Mouse (Mus musculus) neural tube, embryonic 13.5 days (tissue): ENCODE measurements around the gene Dhx16. TPM values are rescaled to one million over a fixed set of nuclear protein-coding genes. Genes with fewer than 3 reads are reported as not detected.
"Not testable (repeated sequence)": the region's sequence is repeated elsewhere in the genome, so short reads cannot be mapped to it uniquely, and the experiment has no call there.

Experiments used
- ATAC-seq: fragments of 200-750 bp; cut with Nextera tagmentation; 2 replicates; pipeline ENCODE4 v1.8.0; 2017; ENCODE audit warnings: low read depth, mild to moderate bottlenecking, moderate TSS enrichment, moderate library complexity
- H3K27ac ChIP-seq: fragments of 300-500 bp; sonication (generic); replicated peaks from 2 replicates; pipeline ENCODE4 v1.5.1; 2015; ENCODE audit warnings: moderate library complexity, mild to moderate bottlenecking, inconsistent platforms
- H3K27me3 ChIP-seq: fragments of 300-500 bp; sonication (generic); 2 replicates; pipeline ENCODE4 v1.6.1; 2015; ENCODE audit warnings: mild to moderate bottlenecking, inconsistent platforms
- H3K36me3 ChIP-seq: fragments of 300-500 bp; sonication (generic); 2 replicates; pipeline ENCODE4 v1.6.1; 2015; ENCODE audit warnings: mild to moderate bottlenecking, inconsistent platforms
- H3K4me1 ChIP-seq: fragments of 300-500 bp; sonication (generic); replicated peaks from 2 replicates; pipeline ENCODE4 v1.6.1; 2015; ENCODE audit warnings: inconsistent platforms
- H3K4me2 ChIP-seq: fragments of 300-500 bp; sonication (generic); 2 replicates; pipeline ENCODE4 v1.6.1; 2015; ENCODE audit warnings: inconsistent platforms, mild to moderate bottlenecking, moderate library complexity
- H3K4me3 ChIP-seq: fragments of 300-500 bp; sonication (generic); 2 replicates; pipeline ENCODE4 v1.5.1; 2015; ENCODE audit warnings: mild to moderate bottlenecking, inconsistent platforms
- H3K9ac ChIP-seq: fragments of 300-500 bp; sonication (generic); 2 replicates; pipeline ENCODE4 v1.6.1; 2015; ENCODE audit warnings: moderate library complexity, mild to moderate bottlenecking, inconsistent platforms
- H3K9me3 ChIP-seq: fragments of 300-500 bp; sonication (generic); 2 replicates; pipeline ENCODE4 v1.6.1; 2016; ENCODE audit warnings: inconsistent platforms
- WGBS: fragments of 180-500 bp; shearing (Covaris S2); methylation state at CpG from one replicate; pipeline ENCODE4 v1.1.7; 2015; 5-methylcytosine and 5-hydroxymethylcytosine counted together
- polyA plus RNA-seq: library from polyadenylated mRNA; unstranded; fragments of >200 nt; fragmentation: Nextera tagmentation; extraction: Ambion mirVana; gene quantifications from 2 replicates; pipeline ENCODE4 v1.2.1, GENCODE M21; 2015

Dhx16 gene
- polyA plus RNA-seq, 1 experiment from 2014 or later: 31.0 TPM

- no peaks in the 10 kb centered on the region for H3K9me3 ChIP-seq
- peak overlapping the region; percentile 100 for H3K9ac ChIP-seq
- no peak for ATAC-seq
- no peaks in the 10 kb centered on the region for H3K27me3 ChIP-seq
- peak overlapping the region; percentile 98 for H3K4me3 ChIP-seq
- H3K4me2 ChIP-seq: peak overlapping the region; percentile 93
- peaks cover 32% of the 10 kb centered on the region for H3K36me3 ChIP-seq
- peaks cover 57% of the 10 kb centered on the region for H3K4me1 ChIP-seq
- H3K27ac ChIP-seq: peak overlapping the region; percentile 99
- 4% methylated on average over 5 of the region's 5 CpGs for WGBS
Observed at GRCm38 (mm10) chr17:35838570-35838969, 41.0 kb upstream of the Dhx16 start.

GRCm38 (mm10) chr17:35839002-35839401 lies 40.6 kb upstream of the Dhx16 start:
- H3K27me3 ChIP-seq, H3K9me3 ChIP-seq, ATAC-seq: not testable (repeated sequence)
- Histone ChIP-seq H3K4me3 (peak overlapping the region; percentile 98), H3K9ac (peak overlapping the region; percentile 100), H3K27ac (peak overlapping the region; percentile 99), H3K4me1 (peaks cover 52% of the 10 kb centered on the region), H3K4me2 (peak overlapping the region; percentile 93), H3K36me3 (peaks cover 27% of the 10 kb centered on the region)
- WGBS: 56% methylated on average over 3 of the region's 3 CpGs

- Histone ChIP-seq H3K4me2 (peak overlapping the region; percentile 78), H3K4me1 (peaks cover 37% of the 10 kb centered on the region), H3K27ac (peak overlapping the region; percentile 76), H3K27me3 (no peaks in the 10 kb centered on the region), H3K4me3 (peak overlapping the region; percentile 62), H3K9me3 (no peaks in the 10 kb centered on the region), H3K9ac (0 out of 2 replicates have a peak overlapping the region, but pooled peaks have one; percentile 54), H3K36me3 (peaks cover 21% of the 10 kb centered on the region)
- no peak for ATAC-seq
- 61% methylated on average over 14 of the region's 14 CpGs for WGBS
Observed at GRCm38 (mm10) chr17:35840561-35840960, 39.1 kb upstream of the Dhx16 start.

- WGBS: under 1% methylated on average over 59 of the region's 59 CpGs
- Histone ChIP-seq H3K27ac (peak within 1 kb of the TSS; percentile 76), H3K4me1 (peaks cover 29% of the 10 kb centered on the region), H3K9me3 (no peaks in the 10 kb centered on the region), H3K27me3 (no peaks in the 10 kb centered on the region), H3K4me3 (peak within 1 kb of the TSS; percentile 62), H3K4me2 (peak within 1 kb of the TSS; percentile 78), H3K9ac (peak within 1 kb of the TSS; percentile 68), H3K36me3 (peaks cover 21% of the 10 kb centered on the region)
- peak; percentile 91 for ATAC-seq
Observed at GRCm38 (mm10) chr17:35841076-35841950, 38.3 kb upstream of the Dhx16 start, which contains the start of gene Mdc1. TSS of gene Mdc1 (plus strand) at chr17:35841515.

- peaks cover 26% of the 10 kb centered on the region for H3K4me1 ChIP-seq
- no peaks in the 10 kb centered on the region for H3K27me3 ChIP-seq
- ATAC-seq: no peak
- 19% methylated on average over 11 of the region's 11 CpGs for WGBS
- H3K36me3 ChIP-seq: peaks cover 23% of the 10 kb centered on the region
- H3K4me2 ChIP-seq: peak overlapping the region; percentile 78
- H3K27ac ChIP-seq: peak overlapping the region; percentile 73
- H3K9me3 ChIP-seq: no peaks in the 10 kb centered on the region
- peak overlapping the region; percentile 62 for H3K4me3 ChIP-seq
- peak overlapping the region; percentile 68 for H3K9ac ChIP-seq
Observed at GRCm38 (mm10) chr17:35842006-35842405, 37.6 kb upstream of the Dhx16 start.

DNA sequence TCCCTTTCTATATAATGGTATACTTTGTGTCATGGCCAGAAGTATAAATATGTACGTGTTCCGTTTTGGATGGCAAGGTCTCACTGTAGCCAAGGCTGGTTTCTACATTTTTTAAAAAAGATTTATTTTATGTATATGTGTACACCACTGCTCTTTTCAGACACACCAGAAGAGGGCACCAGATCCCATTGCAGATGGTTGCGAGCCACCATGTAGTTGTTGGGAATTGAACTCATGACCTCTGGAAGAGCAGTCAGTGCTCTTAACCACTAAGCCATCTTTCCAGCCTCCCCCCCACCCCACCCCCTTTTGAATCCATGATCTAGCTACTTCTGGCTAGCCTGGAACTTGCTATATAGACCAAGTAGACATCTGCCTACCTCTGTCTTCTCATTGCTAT lies 36.1 kb upstream of the Dhx16 start:
- no peak overlapping the region for H3K4me2 ChIP-seq
- H3K9me3 ChIP-seq: no peaks in the 10 kb centered on the region
- H3K4me3 ChIP-seq: no peak overlapping the region
- H3K27me3 ChIP-seq: no peaks in the 10 kb centered on the region
- ATAC-seq: no peak
- 92% methylated on average over 3 of the region's 3 CpGs for WGBS
- H3K36me3 ChIP-seq: peaks cover 38% of the 10 kb centered on the region
- H3K27ac ChIP-seq: no peak overlapping the region
- H3K4me1 ChIP-seq: peaks cover 26% of the 10 kb centered on the region
- H3K9ac ChIP-seq: no peak overlapping the region

GRCm38 (mm10) chr17:35848112-35848511 lies 31.5 kb upstream of the Dhx16 start:
- no peak overlapping the region for H3K4me3 ChIP-seq
- no peak overlapping the region for H3K9ac ChIP-seq
- no peaks in the 10 kb centered on the region for H3K4me1 ChIP-seq
- H3K4me2 ChIP-seq: no peak overlapping the region
- no peak overlapping the region for H3K27ac ChIP-seq
- no peaks in the 10 kb centered on the region for H3K27me3 ChIP-seq
- H3K36me3 ChIP-seq: peaks cover 81% of the 10 kb centered on the region
- H3K9me3 ChIP-seq: no peaks in the 10 kb centered on the region
- ATAC-seq: 0 out of 2 replicates have a peak, but pooled peaks have one; percentile 29
- 50% methylated on average over 1 of the region's 1 CpGs for WGBS

DNA sequence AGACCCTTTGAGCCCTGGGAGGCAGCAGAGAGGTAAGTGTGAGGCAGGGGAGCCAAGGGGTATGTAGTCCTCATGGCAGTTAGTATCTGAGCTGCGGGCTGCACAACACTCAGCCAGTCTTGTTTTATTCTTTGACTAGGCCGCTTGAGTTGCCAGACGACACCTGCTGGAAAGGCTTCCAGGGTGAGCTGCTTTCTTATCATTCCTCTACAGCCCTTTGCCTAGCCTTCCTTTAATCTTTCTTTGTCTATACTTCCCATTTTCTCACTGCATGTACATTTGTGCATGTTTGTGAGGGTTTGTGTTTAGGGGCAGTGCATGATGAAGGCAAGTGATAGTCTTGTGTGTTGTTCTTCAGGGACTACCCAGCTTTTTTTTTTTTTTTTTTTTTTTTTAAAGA lies 28.6 kb upstream of the Dhx16 start:
- no peak overlapping the region for H3K27ac ChIP-seq
- H3K9ac ChIP-seq: no peak overlapping the region
- H3K27me3 ChIP-seq: no peaks in the 10 kb centered on the region
- no peak for ATAC-seq
- H3K4me1 ChIP-seq: no peaks in the 10 kb centered on the region
- no peaks in the 10 kb centered on the region for H3K9me3 ChIP-seq
- H3K36me3 ChIP-seq: peaks cover 87% of the 10 kb centered on the region
- H3K4me2 ChIP-seq: no peak overlapping the region
- WGBS: 95% methylated on average over 3 of the region's 3 CpGs
- H3K4me3 ChIP-seq: no peak overlapping the region

DNA sequence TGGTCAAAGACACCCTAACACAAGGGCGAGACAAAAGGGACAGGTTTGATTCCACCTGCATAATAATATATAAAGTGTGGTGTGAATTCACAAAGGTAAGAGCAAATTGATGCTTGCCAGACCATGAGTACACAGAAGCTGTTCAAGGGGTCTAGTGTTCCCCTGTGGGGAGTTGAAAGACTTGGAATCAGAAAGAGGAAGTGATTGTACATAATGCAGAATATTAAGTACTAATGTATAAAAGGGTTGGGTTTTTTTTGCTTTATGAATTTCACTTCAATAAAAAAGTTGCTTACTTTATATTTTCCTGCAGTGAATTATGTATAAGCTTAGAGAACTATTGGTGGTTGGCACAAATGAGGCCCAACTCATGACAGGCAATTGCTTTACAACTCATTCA lies 20.2 kb upstream of the Dhx16 start:
- no peaks in the 10 kb centered on the region for H3K9me3 ChIP-seq
- H3K4me1 ChIP-seq: peaks cover 15% of the 10 kb centered on the region
- no peak for ATAC-seq
- 92% methylated on average over 1 of the region's 1 CpGs for WGBS
- no peak overlapping the region for H3K4me3 ChIP-seq
- H3K9ac ChIP-seq: no peak overlapping the region
- no peak overlapping the region for H3K27ac ChIP-seq
- H3K4me2 ChIP-seq: no peak overlapping the region
- H3K36me3 ChIP-seq: peaks cover 27% of the 10 kb centered on the region
- H3K27me3 ChIP-seq: no peaks in the 10 kb centered on the region

GRCm38 (mm10) chr17:35859835-35860234 lies 19.8 kb upstream of the Dhx16 start:
- Histone ChIP-seq H3K9ac (no peak overlapping the region), H3K27me3 (no peaks in the 10 kb centered on the region), H3K4me2 (no peak overlapping the region), H3K4me3 (no peak overlapping the region), H3K36me3 (peaks cover 22% of the 10 kb centered on the region), H3K27ac (no peak overlapping the region), H3K4me1 (peaks cover 20% of the 10 kb centered on the region), H3K9me3 (no peaks in the 10 kb centered on the region)
- whole genome bisulfite sequencing: 64% methylated on average over 2 of the region's 2 CpGs
- ATAC-seq: no peak

GRCm38 (mm10) chr17:35860831-35861197 lies 18.8 kb upstream of the Dhx16 start:
- H3K4me1 ChIP-seq: peaks cover 24% of the 10 kb centered on the region
- peak; percentile 3; the same call in 1 of the 2 replicates for ATAC-seq
- peaks cover 19% of the 10 kb centered on the region for H3K36me3 ChIP-seq
- peak overlapping the region; percentile 70 for H3K4me2 ChIP-seq
- peak overlapping the region; percentile 78 for H3K4me3 ChIP-seq
- H3K27me3 ChIP-seq: no peaks in the 10 kb centered on the region
- H3K9ac ChIP-seq: peak overlapping the region; percentile 83
- H3K27ac ChIP-seq: peak overlapping the region; percentile 96
- H3K9me3 ChIP-seq: no peaks in the 10 kb centered on the region
- WGBS: 4% methylated on average over 12 of the region's 12 CpGs

GRCm38 (mm10) chr17:35861198-35861857 lies 18.3 kb upstream of the Dhx16 start, which contains the start of gene Nrm:
TSS of gene Nrm (plus strand) at chr17:35861318.
- peak; percentile 90 for ATAC-seq
- H3K9me3 ChIP-seq: no peaks in the 10 kb centered on the region
- H3K9ac ChIP-seq: peak within 1 kb of the TSS; percentile 83
- peaks cover 24% of the 10 kb centered on the region for H3K4me1 ChIP-seq
- H3K27ac ChIP-seq: peak within 1 kb of the TSS; percentile 96
- WGBS: under 1% methylated on average over 47 of the region's 47 CpGs
- peak within 1 kb of the TSS; percentile 70 for H3K4me2 ChIP-seq
- peak within 1 kb of the TSS; percentile 78 for H3K4me3 ChIP-seq
- no peaks in the 10 kb centered on the region for H3K27me3 ChIP-seq
- peaks cover 19% of the 10 kb centered on the region for H3K36me3 ChIP-seq
